Mouse (Mus musculus) liver, embryonic 14.5 days (tissue): ENCODE data around the gene Sh3bgrl. TPM values are rescaled to one million over a fixed set of nuclear protein-coding genes. Genes with fewer than 3 reads are reported as not detected.

Source experiments
- ATAC-seq: fragments of 200-750 bp; cut with Nextera tagmentation; 2 replicates; pipeline ENCODE4 v1.8.0; 2017; ENCODE audit warnings: moderate number of reproducible peaks, mild to moderate bottlenecking, moderate library complexity; ENCODE audit not compliant: insufficient read depth
- DNase-seq, 3 experiments: peaks; one replicate each; pipeline ENCODE4 v3.0.0-alpha.2; 2012 to 2013; ENCODE audit warnings: low read depth in 3 of 3, low spot score in 3 of 3
- H3K27ac ChIP-seq: fragments of 300-500 bp; sonication (generic); 2 replicates; pipeline ENCODE4 v1.5.1; 2014; ENCODE audit warnings: moderate library complexity, mild to moderate bottlenecking, control low read depth, inconsistent platforms
- H3K27me3 ChIP-seq: fragments of 300-500 bp; sonication (generic); 2 replicates; pipeline ENCODE4 v1.6.1; 2014; ENCODE audit warnings: mild to moderate bottlenecking, low read length, moderate library complexity; ENCODE audit not compliant: control insufficient read depth, insufficient read depth
- H3K36me3 ChIP-seq: fragments of 300-500 bp; sonication (generic); replicated peaks from 2 replicates; pipeline ENCODE4 v1.6.1; 2014; ENCODE audit warnings: low read depth; ENCODE audit not compliant: control insufficient read depth, insufficient read depth
- H3K4me1 ChIP-seq, 2 experiments: fragments of 200-500 bp in 1 of 2; fragments of 300-500 bp in 1 of 2; sonication (generic) in 1 of 2; replicated peaks; 2 replicates each; pipeline ENCODE4 v1.6.1; 2012 to 2014; ENCODE audit warnings: antibody characterized with exemption in 1 of 2, inconsistent platforms in 1 of 2, low read length in 1 of 2; ENCODE audit not compliant: control insufficient read depth in 2 of 2, insufficient read depth in 2 of 2
- H3K4me2 ChIP-seq: fragments of 300-500 bp; sonication (generic); 2 replicates; pipeline ENCODE4 v1.6.1; 2014; ENCODE audit warnings: low read depth, mild to moderate bottlenecking, control low read depth, moderate library complexity
- H3K4me3 ChIP-seq, 2 experiments: fragments of 200-500 bp in 1 of 2; fragments of 300-500 bp in 1 of 2; sonication (generic) in 1 of 2; 2 replicates each; pipeline ENCODE4 v1.5.1; 2012 to 2014; ENCODE audit warnings: low read depth in 2 of 2, low read length in 2 of 2, mild to moderate bottlenecking in 2 of 2, control low read depth in 1 of 2, inconsistent platforms in 1 of 2, moderate library complexity in 1 of 2; ENCODE audit not compliant: insufficient read depth in 1 of 2
- H3K9ac ChIP-seq: fragments of 300-500 bp; sonication (generic); replicated peaks from 2 replicates; pipeline ENCODE4 v1.6.1; 2014; ENCODE audit warnings: mild to moderate bottlenecking, control low read depth, moderate library complexity
- H3K9me3 ChIP-seq: fragments of 300-500 bp; sonication (generic); 2 replicates; pipeline ENCODE4 v1.6.1; 2016; ENCODE audit warnings: low read length, mixed read lengths; ENCODE audit not compliant: control insufficient read depth
- CTCF ChIP-seq: IDR thresholded peaks from 2 replicates; pipeline ENCODE4 v1.5.1; 2016; ENCODE audit warnings: antibody characterized with exemption, low read depth, control low read depth
- EP300 ChIP-seq: IDR thresholded peaks from 2 replicates; pipeline ENCODE4 v1.6.1; 2016; ENCODE audit warnings: antibody characterized with exemption, low read depth
- WGBS: fragments of 180-500 bp; shearing (Covaris S2); extraction: QIAGEN DNeasy Blood & Tissue Kit; methylation state at CpG from one replicate; pipeline ENCODE4 v1.1.7; 2014; ENCODE audit not compliant: insufficient replicate concordance; 5-methylcytosine and 5-hydroxymethylcytosine counted together
- polyA plus RNA-seq, 2 experiments: library from polyadenylated mRNA; depleted of rRNA in 1 of 2; stranded (reverse) in 1 of 2; unstranded in 1 of 2; fragments of >200 nt; fragmentation: Nextera tagmentation in 1 of 2; extraction: Ambion mirVana in 1 of 2; gene quantifications; 2 replicates each; pipeline versions ENCODE4 v1.2.1 to v1.2.3; 2012 to 2014

The Sh3bgrl gene
- polyA plus RNA-seq, 2 experiments, result 26.0 to 29.9 TPM

GRCm38 (mm10) chrX:109207843-109208242 lies 112.7 kb downstream of the Sh3bgrl start:
- Histone ChIP-seq H3K4me2 (no peak overlapping the region), H3K27ac (no peak overlapping the region), H3K9ac (no peak overlapping the region), H3K36me3 (no peaks in the 10 kb centered on the region), H3K27me3 (no peaks in the 10 kb centered on the region), H3K4me3 (no peak overlapping the region), H3K9me3 (no peaks in the 10 kb centered on the region), H3K4me1 (no peaks in the 10 kb centered on the region)
- ATAC-seq, result no peak
- TF ChIP-seq CTCF (no peak), EP300 (no peak)
- DNase-seq, result no peak

GRCm38 (mm10) chrX:109228720-109229119 lies 133.6 kb downstream of the Sh3bgrl start:
- Histone ChIP-seq H3K4me3 (no peak overlapping the region), H3K4me2 (no peak overlapping the region), H3K9ac (no peak overlapping the region), H3K36me3 (no peaks in the 10 kb centered on the region), H3K27ac (no peak overlapping the region), H3K9me3 (no peaks in the 10 kb centered on the region), H3K27me3 (no peaks in the 10 kb centered on the region), H3K4me1 (no peaks in the 10 kb centered on the region)
- DNase-seq (no peak), ATAC-seq (no peak)
- WGBS, result 68% methylated on average over 1 of the region's 1 CpGs
- no peak for TF ChIP-seq CTCF
- no peak for TF ChIP-seq EP300

- Histone ChIP-seq H3K27ac (no peak overlapping the region), H3K4me3 (no peak overlapping the region), H3K36me3 (no peaks in the 10 kb centered on the region), H3K4me1 (no peaks in the 10 kb centered on the region), H3K9ac (no peak overlapping the region), H3K4me2 (no peak overlapping the region), H3K27me3 (no peaks in the 10 kb centered on the region), H3K9me3 (no peaks in the 10 kb centered on the region)
- ATAC-seq (0 out of 2 replicates have a peak, but pooled peaks have one; percentile 35), DNase-seq (no peak)
- WGBS, result 82% methylated on average over 3 of the region's 3 CpGs
- TF ChIP-seq CTCF, result no peak
- no peak for TF ChIP-seq EP300
Measured at GRCm38 (mm10) chrX:109235383-109236036, 140.3 kb downstream of the Sh3bgrl start.

- Histone ChIP-seq H3K4me2 (no peak overlapping the region), H3K27ac (no peak overlapping the region), H3K36me3 (no peaks in the 10 kb centered on the region), H3K4me1 (no peaks in the 10 kb centered on the region), H3K4me3 (no peak overlapping the region), H3K9ac (no peak overlapping the region), H3K9me3 (no peaks in the 10 kb centered on the region), H3K27me3 (no peaks in the 10 kb centered on the region)
- no peak for DNase-seq
- TF ChIP-seq CTCF (peak; percentile 9; the same call in 1 of the 2 replicates), EP300 (no peak)
- ATAC-seq, result no peak
Measured at GRCm38 (mm10) chrX:109238163-109238562, 143.0 kb downstream of the Sh3bgrl start.

Other genes with a start within 250 kb of the Sh3bgrl start
- gene Hmgn5, start 82.0 kb upstream of the Sh3bgrl start, polyA plus RNA-seq (2012; rRNA removed), result 4.0 and 18.0 TPM in 2 replicates
- gene Hmgn5, start 82.0 kb upstream of the Sh3bgrl start, polyA plus RNA-seq (2014; fragmentation: Nextera tagmentation; extraction: Ambion mirVana), result 15.6 and 17.3 TPM in 2 replicates
- gene Gm6377, start 101.4 kb downstream of the Sh3bgrl start, polyA plus RNA-seq (2012; rRNA removed), result 0.15 and 0.21 TPM in 2 replicates
- gene Gm6377, start 101.4 kb downstream of the Sh3bgrl start, polyA plus RNA-seq (2014; fragmentation: Nextera tagmentation; extraction: Ambion mirVana), result 0.05 and 0.18 TPM in 2 replicates